Mouse (Mus musculus) embryonic fibroblast, embryonic 13.5 days (primary cell): ENCODE results near the gene Ebpl.

Experiments used
- CTCF ChIP-seq: IDR thresholded peaks from 2 replicates; pipeline ENCODE4 v1.5.1; 2011; ENCODE audit warnings: mild to moderate bottlenecking, control low read depth, low read length, moderate library complexity, borderline replicate concordance; ENCODE audit not compliant: insufficient read depth
- POLR2A ChIP-seq: IDR thresholded peaks from 2 replicates; pipeline ENCODE4 v1.6.1; 2011; ENCODE audit warnings: low read depth, mild to moderate bottlenecking, control low read depth, low read length, moderate library complexity

DNA sequence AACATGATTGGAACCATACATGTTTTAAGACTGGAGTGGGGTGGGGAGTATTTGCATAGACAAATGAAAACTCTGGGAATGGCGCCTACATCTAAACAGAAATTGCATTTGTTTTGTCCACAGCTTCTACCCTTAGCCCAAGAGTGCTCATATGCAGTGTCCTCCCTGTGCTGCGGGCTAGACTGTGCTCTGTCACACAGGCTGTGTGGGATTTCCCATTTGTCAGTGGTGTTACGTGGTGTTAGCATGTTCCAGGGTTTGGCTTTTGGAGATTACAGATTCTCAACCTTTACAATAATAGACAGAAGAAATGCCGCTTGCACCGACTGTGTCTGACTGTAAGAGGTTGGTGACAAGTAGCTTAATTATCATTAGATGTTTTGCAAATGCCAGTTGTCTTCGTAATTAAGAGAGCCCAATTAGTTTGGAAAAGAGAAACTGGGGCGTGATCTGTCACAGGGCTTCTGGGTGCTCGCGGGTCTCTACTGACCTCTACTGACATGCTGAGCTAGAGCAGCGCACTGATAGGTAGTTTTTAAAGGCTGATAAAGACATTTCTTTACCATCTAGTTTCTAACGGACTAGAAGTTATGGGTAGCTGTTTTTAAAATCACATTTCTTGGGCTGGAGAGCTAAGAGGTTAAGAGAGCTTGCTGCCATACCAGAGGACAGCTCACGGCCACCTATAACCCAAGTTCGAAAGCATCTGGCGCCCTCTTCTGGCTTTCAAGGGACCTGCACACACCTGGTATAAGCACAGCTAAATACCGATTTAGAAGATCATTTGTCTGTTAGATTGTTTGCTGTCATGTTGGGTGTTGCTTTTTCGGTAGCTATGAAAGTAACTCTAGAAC, 66.1 kb downstream of the Ebpl start:
- TF ChIP-seq CTCF: peak; percentile 39; the same call in 1 of the 2 replicates
- TF ChIP-seq POLR2A: no peak
